Mouse (Mus musculus): ENCODE measurements at regions not wholly inside any gene's neighbourhood (a gene's known extent, or its start where the extent isn't known, plus 50 kb on each side); places are given as distances from the start of the nearest gene placed in this dataset.
"Not testable (repeated sequence)": the region's sequence is repeated elsewhere in the genome, so short reads cannot be mapped to it uniquely, and the experiment has no call there.

DNA sequence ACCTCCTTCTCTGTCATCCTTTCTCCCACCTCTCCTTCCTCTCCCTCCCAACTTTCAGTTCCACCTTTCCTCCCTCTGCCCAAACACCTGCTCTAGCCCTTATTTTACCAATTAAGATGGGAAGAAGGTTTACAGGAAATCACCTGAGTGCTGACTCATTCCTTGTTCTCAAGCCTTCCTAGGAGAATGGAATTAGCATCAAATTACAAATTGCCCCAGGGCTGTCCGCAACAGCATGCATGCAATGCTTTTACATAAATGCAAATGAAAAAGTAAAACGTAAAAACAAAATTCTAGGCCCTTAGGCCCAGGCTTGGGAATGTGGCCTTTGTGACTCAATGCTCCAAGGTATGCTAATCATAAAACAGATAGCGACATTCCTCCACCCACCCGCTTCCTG, 175.2 kb downstream of the Diras2 start:
- not testable (repeated sequence) for H3K27me3 ChIP-seq (ENCODE audit: insufficient read depth, poor library complexity, severe bottlenecking); H3K4me3 ChIP-seq; H3K4me1 ChIP-seq (replicated peaks); DNase-seq (ENCODE audit: low spot score); H3K27ac ChIP-seq; H3K9me3 ChIP-seq; H3K36me3 ChIP-seq
- WGBS = 89% methylated on average over 4 of the region's 4 CpGs

GRCm38 (mm10) chr13:52359332-52359731, 171.7 kb downstream of the Diras2 start:
- 73% methylated on average over 4 of the region's 4 CpGs for WGBS
- not testable (repeated sequence) for H3K9me3 ChIP-seq; H3K36me3 ChIP-seq; H3K27ac ChIP-seq; H3K4me3 ChIP-seq; H3K4me1 ChIP-seq (replicated peaks); H3K27me3 ChIP-seq (ENCODE audit: insufficient read depth, poor library complexity, severe bottlenecking); DNase-seq (ENCODE audit: low spot score)

DNA sequence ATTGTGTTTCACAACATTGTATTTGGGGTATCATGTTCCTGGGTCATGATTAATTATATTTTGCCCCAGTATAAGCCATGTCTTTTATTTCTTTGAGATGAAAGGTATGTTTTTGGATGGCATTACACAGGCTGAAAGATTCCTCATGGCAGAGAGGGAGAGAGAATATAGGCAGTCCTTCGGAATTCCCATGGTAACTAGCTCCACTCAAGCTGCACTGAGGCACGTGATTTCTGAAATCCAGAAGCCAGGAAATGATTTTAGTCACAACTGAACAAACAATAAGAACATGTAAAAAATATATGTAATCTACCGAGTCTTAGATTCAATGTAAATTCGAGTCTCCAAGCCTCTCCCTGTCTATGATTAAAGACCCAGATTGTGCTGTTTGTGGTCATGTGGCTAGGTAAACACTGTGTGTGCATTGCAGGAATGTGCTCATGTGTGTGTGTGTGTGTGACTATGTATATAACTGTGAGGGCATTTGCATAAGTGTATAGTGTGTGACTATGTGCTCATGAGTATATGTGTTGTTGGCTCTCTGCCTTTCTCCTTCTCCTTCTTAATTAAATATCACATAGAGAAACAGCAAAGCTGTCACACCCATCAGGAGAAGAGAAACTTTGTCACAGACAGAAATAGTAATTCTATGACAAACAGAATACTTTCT, 169.8 kb downstream of the Diras2 start:
- Histone ChIP-seq H3K36me3 (no peaks in the 10 kb centered on the region), H3K27me3 (ENCODE audit: insufficient read depth, poor library complexity, severe bottlenecking) (no peaks in the 10 kb centered on the region), H3K4me3 (no peak overlapping the region), H3K9me3 (peaks cover 8% of the 10 kb centered on the region; the same call in 1 of the 2 replicates), H3K27ac (no peak overlapping the region), H3K4me1 (replicated peaks) (peaks cover 9% of the 10 kb centered on the region; the same call in 1 of the 2 replicates)
- 82% methylated on average over 4 of the region's 4 CpGs for WGBS
- no peak for DNase-seq (ENCODE audit: low spot score)

DNA sequence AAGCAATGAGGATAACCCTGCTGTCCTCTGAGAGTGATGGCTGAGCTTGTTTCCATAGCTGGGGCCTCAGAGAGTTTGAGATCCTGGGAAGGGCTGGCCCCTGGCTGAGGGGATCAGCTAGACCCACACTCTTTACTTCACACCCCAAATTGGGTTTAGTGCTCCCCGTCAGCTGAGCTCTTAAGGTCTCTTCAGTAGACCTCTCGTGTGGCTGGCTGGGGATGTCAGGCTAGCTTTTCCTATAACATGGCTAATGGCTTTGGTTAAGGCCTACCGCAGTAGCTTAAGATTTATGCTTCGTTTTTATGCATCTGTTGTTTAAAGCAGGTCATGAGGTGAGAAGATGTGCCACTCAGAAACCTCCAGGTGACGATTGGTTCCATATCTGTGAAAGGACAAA, 168.8 kb downstream of the Diras2 start:
- H3K36me3 ChIP-seq = no peaks in the 10 kb centered on the region
- WGBS = 90% methylated on average over 5 of the region's 5 CpGs
- H3K4me3 ChIP-seq = no peak overlapping the region
- H3K9me3 ChIP-seq = peaks cover 4% of the 10 kb centered on the region; the same call in 1 of the 2 replicates
- no peak for DNase-seq (ENCODE audit: low spot score)
- H3K27ac ChIP-seq = no peak overlapping the region
- peaks cover 9% of the 10 kb centered on the region; the same call in 1 of the 2 replicates for H3K4me1 ChIP-seq (replicated peaks)
- H3K27me3 ChIP-seq (ENCODE audit: insufficient read depth, poor library complexity, severe bottlenecking) = no peaks in the 10 kb centered on the region

- H3K27me3 ChIP-seq (ENCODE audit: insufficient read depth, poor library complexity, severe bottlenecking) = no peaks in the 10 kb centered on the region
- no peak for DNase-seq (ENCODE audit: low spot score)
- H3K27ac ChIP-seq = no peak overlapping the region
- H3K36me3 ChIP-seq = no peaks in the 10 kb centered on the region
- H3K4me3 ChIP-seq = no peak overlapping the region
- peaks cover 3% of the 10 kb centered on the region; the same call in 1 of the 2 replicates for H3K4me1 ChIP-seq (replicated peaks)
- no peaks in the 10 kb centered on the region for H3K9me3 ChIP-seq
Observed at GRCm38 (mm10) chr13:52369851-52370250, 161.2 kb downstream of the Diras2 start.

GRCm38 (mm10) chr13:52371986-52372385, 159.1 kb downstream of the Diras2 start:
- H3K9me3 ChIP-seq = no peaks in the 10 kb centered on the region
- no peak overlapping the region for H3K4me3 ChIP-seq
- DNase-seq (ENCODE audit: low spot score) = no peak
- 91% methylated on average over 3 of the region's 3 CpGs for WGBS
- H3K36me3 ChIP-seq = no peaks in the 10 kb centered on the region
- H3K27ac ChIP-seq = no peak overlapping the region
- H3K4me1 ChIP-seq (replicated peaks) = no peaks in the 10 kb centered on the region
- H3K27me3 ChIP-seq (ENCODE audit: insufficient read depth, poor library complexity, severe bottlenecking) = no peaks in the 10 kb centered on the region

DNA sequence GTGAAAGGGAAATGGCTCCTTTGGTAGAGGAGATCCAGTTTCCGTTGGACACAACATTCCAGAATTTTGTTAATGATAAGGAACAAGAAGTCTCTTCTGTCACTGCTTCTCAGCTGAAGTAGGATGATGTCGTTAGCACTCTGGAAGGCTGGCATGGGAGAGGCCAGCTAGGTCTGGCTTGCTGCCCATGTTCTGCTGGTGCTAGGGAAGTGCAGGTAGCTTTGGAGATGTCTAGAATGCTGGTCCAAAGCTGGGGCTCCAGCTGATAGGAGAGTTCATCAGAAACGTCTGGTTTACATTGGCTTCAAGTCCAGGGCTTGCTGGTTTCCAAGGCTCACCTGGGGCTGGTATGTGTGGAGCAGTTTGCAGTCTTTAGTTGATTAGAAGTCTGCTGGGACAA, 156.3 kb downstream of the Diras2 start:
- Histone ChIP-seq H3K9me3 (peaks cover 12% of the 10 kb centered on the region), H3K36me3 (no peaks in the 10 kb centered on the region), H3K27me3 (ENCODE audit: insufficient read depth, poor library complexity, severe bottlenecking) (no peaks in the 10 kb centered on the region), H3K4me1 (replicated peaks) (no peaks in the 10 kb centered on the region), H3K27ac (no peak overlapping the region), H3K4me3 (no peak overlapping the region)
- no peak for DNase-seq (ENCODE audit: low spot score)
- 81% methylated on average over 3 of the region's 3 CpGs for WGBS

DNA sequence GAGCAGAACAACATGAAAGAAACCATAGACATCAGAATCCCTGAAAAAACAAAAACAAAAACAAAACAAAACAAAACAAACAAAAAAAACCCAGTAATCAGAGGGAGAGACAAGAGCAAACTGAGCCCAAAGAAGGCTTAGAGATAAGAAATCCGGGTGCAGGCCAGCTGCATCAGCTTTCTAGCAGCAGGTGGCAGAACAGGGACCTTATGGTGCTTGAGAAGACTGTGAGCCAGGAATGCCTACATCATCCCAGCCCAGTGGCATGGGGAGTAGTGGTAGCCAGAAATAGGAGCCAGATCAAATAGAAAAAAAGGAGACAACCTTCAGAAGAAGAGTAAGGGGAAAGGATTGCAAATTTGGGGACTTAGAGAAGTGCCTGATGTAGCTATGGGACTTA, 152.8 kb downstream of the Diras2 start:
- Histone ChIP-seq H3K27ac (no peak overlapping the region), H3K9me3 (peaks cover 12% of the 10 kb centered on the region), H3K36me3 (no peaks in the 10 kb centered on the region), H3K4me1 (replicated peaks) (no peaks in the 10 kb centered on the region), H3K27me3 (ENCODE audit: insufficient read depth, poor library complexity, severe bottlenecking) (no peaks in the 10 kb centered on the region), H3K4me3 (no peak overlapping the region)
- no peak for DNase-seq (ENCODE audit: low spot score)
- 63% methylated on average over 1 of the region's 1 CpGs for WGBS

- Histone ChIP-seq H3K4me3 (no peak overlapping the region), H3K36me3 (no peaks in the 10 kb centered on the region), H3K4me1 (replicated peaks) (no peaks in the 10 kb centered on the region), H3K27me3 (ENCODE audit: insufficient read depth, poor library complexity, severe bottlenecking) (no peaks in the 10 kb centered on the region), H3K9me3 (peaks cover 15% of the 10 kb centered on the region), H3K27ac (no peak overlapping the region)
- WGBS = 90% methylated on average over 5 of the region's 5 CpGs
- DNase-seq (ENCODE audit: low spot score) = no peak
Observed at GRCm38 (mm10) chr13:52389271-52389670, 141.8 kb downstream of the Diras2 start.

DNA sequence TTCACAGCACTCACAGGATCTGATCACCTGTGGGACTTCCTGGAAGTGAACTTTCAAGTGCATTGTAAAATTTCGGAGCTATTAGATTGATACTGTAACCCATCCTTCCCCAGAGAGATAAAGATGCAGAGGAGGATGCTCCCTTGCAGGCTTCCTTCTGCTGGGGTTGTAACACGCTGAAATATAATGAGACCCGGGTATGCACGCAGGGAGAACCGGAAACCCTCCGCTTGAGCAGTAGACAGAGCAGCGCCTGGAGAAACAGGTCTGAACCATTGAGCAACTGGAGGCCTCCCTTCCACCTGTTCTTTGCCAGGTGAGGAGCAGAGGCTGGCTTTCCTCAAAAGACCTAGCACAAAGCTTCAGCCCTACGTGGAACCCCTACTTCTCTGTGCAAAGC, 135.3 kb downstream of the Diras2 start:
- WGBS = 89% methylated on average over 8 of the region's 8 CpGs
- DNase-seq (ENCODE audit: low spot score) = no peak
- H3K9me3 ChIP-seq = peaks cover 2% of the 10 kb centered on the region; the same call in 1 of the 2 replicates
- H3K4me3 ChIP-seq = no peak overlapping the region
- H3K4me1 ChIP-seq (replicated peaks) = no peaks in the 10 kb centered on the region
- no peaks in the 10 kb centered on the region for H3K27me3 ChIP-seq (ENCODE audit: insufficient read depth, poor library complexity, severe bottlenecking)
- H3K36me3 ChIP-seq = no peaks in the 10 kb centered on the region
- H3K27ac ChIP-seq = no peak overlapping the region

- Histone ChIP-seq H3K4me3 (no peak overlapping the region), H3K27me3 (ENCODE audit: insufficient read depth, poor library complexity, severe bottlenecking) (no peaks in the 10 kb centered on the region), H3K9me3 (no peaks in the 10 kb centered on the region), H3K4me1 (replicated peaks) (no peaks in the 10 kb centered on the region), H3K27ac (no peak overlapping the region), H3K36me3 (no peaks in the 10 kb centered on the region)
- 82% methylated on average over 6 of the region's 6 CpGs for WGBS
- DNase-seq (ENCODE audit: low spot score) = no peak
Observed at GRCm38 (mm10) chr13:52398344-52398743, 132.7 kb downstream of the Diras2 start.

- Histone ChIP-seq H3K9me3 (no peaks in the 10 kb centered on the region), H3K27me3 (ENCODE audit: insufficient read depth, poor library complexity, severe bottlenecking) (no peaks in the 10 kb centered on the region), H3K4me3 (no peak overlapping the region), H3K4me1 (replicated peaks) (no peaks in the 10 kb centered on the region), H3K36me3 (no peaks in the 10 kb centered on the region), H3K27ac (no peak overlapping the region)
- WGBS = 92% methylated on average over 2 of the region's 2 CpGs
- no peak for DNase-seq (ENCODE audit: low spot score)
Observed at GRCm38 (mm10) chr13:52399143-52399542, 131.9 kb downstream of the Diras2 start.

DNA sequence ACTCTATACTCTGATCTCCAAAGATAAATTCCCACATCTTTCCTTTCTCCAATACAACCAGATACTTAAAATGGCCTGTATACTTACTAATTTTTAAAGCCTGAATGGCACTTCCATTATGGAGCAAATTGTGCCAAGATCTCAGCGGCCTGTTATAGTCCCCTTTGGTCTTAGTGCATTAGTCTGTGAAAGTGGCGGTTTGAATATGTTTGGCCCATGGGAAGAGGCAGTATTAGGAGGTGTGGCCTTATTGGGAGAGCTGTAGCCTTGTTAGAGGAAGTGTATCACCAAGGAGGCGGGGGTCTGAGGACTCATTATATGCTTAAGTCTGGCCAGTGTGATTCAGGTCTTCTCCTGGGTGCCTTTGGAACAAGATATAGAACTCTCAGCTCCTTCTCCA, 127.3 kb downstream of the Diras2 start:
- Histone ChIP-seq H3K27me3 (ENCODE audit: insufficient read depth, poor library complexity, severe bottlenecking) (no peaks in the 10 kb centered on the region), H3K4me3 (no peak overlapping the region), H3K4me1 (replicated peaks) (no peaks in the 10 kb centered on the region), H3K9me3 (no peaks in the 10 kb centered on the region), H3K27ac (no peak overlapping the region), H3K36me3 (no peaks in the 10 kb centered on the region)
- WGBS = 84% methylated on average over 3 of the region's 3 CpGs
- no peak for DNase-seq (ENCODE audit: low spot score)

- peaks cover 15% of the 10 kb centered on the region for H3K9me3 ChIP-seq
- 65% methylated on average over 1 of the region's 1 CpGs for WGBS
- no peak overlapping the region for H3K4me3 ChIP-seq
- H3K36me3 ChIP-seq = no peaks in the 10 kb centered on the region
- no peaks in the 10 kb centered on the region for H3K4me1 ChIP-seq (replicated peaks)
- DNase-seq (ENCODE audit: low spot score) = no peak
- no peaks in the 10 kb centered on the region for H3K27me3 ChIP-seq (ENCODE audit: insufficient read depth, poor library complexity, severe bottlenecking)
- no peak overlapping the region for H3K27ac ChIP-seq
Observed at GRCm38 (mm10) chr13:52416301-52416700, 114.8 kb downstream of the Diras2 start.

Data from hindbrain, embryonic 10.5 days (tissue).